Mouse (Mus musculus) thymus, adult 2 months (tissue): ENCODE measurements around the gene Bysl.

ENCODE experiments used
- CTCF ChIP-seq: fragments of 200-500 bp; IDR thresholded peaks from 2 replicates; pipeline ENCODE4 v1.5.1; 2012; ENCODE audit warnings: mild to moderate bottlenecking, control low read depth, low read length, moderate library complexity, borderline replicate concordance; ENCODE audit not compliant: control insufficient read depth, poor library complexity, insufficient read depth; ENCODE audit errors: extremely low read depth
- POLR2A ChIP-seq: fragments of 200-500 bp; IDR thresholded peaks from 2 replicates; pipeline ENCODE4 v1.6.1; 2012; ENCODE audit warnings: mild to moderate bottlenecking, low read length, control low read depth, moderate library complexity; ENCODE audit not compliant: control insufficient read depth, poor library complexity, insufficient read depth; ENCODE audit errors: extremely low read depth

DNA sequence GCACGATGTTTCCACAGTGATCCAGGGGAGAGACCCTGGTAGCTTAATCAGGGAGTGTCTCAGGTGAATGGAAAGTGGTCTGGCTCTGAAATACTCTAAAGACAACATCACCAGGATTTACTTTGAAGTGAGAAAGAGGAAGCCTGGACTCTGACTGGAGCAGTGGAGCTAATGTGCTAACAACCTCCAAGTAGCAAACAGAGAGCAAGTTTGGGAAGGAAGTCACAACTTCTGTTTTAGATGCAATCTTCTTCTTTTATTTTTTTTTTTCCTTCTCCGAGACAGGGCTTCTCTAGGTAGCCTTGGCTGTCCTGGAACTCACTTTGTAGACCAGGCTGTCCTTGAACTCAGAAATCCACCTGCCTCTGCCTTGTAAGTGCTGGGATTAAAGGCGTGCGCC is 2.1 kb downstream of the Bysl start:
- TF ChIP-seq POLR2A (no peak), CTCF (no peak)
